Mouse (Mus musculus) myocyte (in vitro differentiated cells): ENCODE results near the gene Zap70.
A peak's percentile ranks its signal among the peaks of the same experiment; 100 is the strongest.

Source experiments
- CEBPB ChIP-seq: IDR thresholded peaks from 2 replicates; pipeline ENCODE4 v1.6.1; 2011; ENCODE audit warnings: mild to moderate bottlenecking, moderate library complexity; ENCODE audit not compliant: poor library complexity, insufficient read depth, severe bottlenecking
- E2F4 ChIP-seq: IDR thresholded peaks from one replicate; pipeline ENCODE4 v1.6.1; 2011; ENCODE audit warnings: mild to moderate bottlenecking, control low read depth, moderate library complexity; ENCODE audit not compliant: insufficient read depth
- MAX ChIP-seq: IDR thresholded peaks from one replicate; pipeline ENCODE4 v1.6.1; 2011; ENCODE audit warnings: low read depth, mild to moderate bottlenecking, control low read depth
- MYOD1 ChIP-seq, 3 experiments: IDR thresholded peaks; one replicate each; pipeline ENCODE4 v1.6.1; 2011; ENCODE audit warnings: control low read depth in 2 of 3, low read depth in 2 of 3, mild to moderate bottlenecking in 2 of 3, moderate library complexity in 1 of 3; ENCODE audit not compliant: insufficient read length in 2 of 3, control insufficient read depth in 1 of 3
- MYOG ChIP-seq, 3 experiments: IDR thresholded peaks; one replicate each; pipeline ENCODE4 v1.6.1; 2011; ENCODE audit warnings: control low read depth in 2 of 3, low read depth in 2 of 3, mild to moderate bottlenecking in 2 of 3; ENCODE audit not compliant: insufficient read length in 2 of 3, control insufficient read depth in 1 of 3, insufficient read depth in 1 of 3
- POLR2A ChIP-seq: IDR thresholded peaks from one replicate; pipeline ENCODE4 v1.6.1; 2011; ENCODE audit warnings: low read depth, mild to moderate bottlenecking, control low read depth, moderate library complexity; ENCODE audit not compliant: insufficient read length
- POLR2AphosphoS2 ChIP-seq: IDR thresholded peaks from one replicate; pipeline ENCODE4 v1.6.1; 2011; ENCODE audit warnings: low read depth, control low read depth; ENCODE audit not compliant: insufficient read length
- REST ChIP-seq: IDR thresholded peaks from one replicate; pipeline ENCODE4 v1.6.1; 2011; ENCODE audit warnings: mild to moderate bottlenecking, control low read depth, moderate library complexity; ENCODE audit not compliant: insufficient read depth, insufficient read length
- SRF ChIP-seq: IDR thresholded peaks from one replicate; pipeline ENCODE4 v1.6.1; 2011; ENCODE audit warnings: low read depth; ENCODE audit not compliant: control insufficient read depth, insufficient read length
- TCF12 ChIP-seq: IDR thresholded peaks from one replicate; pipeline ENCODE4 v1.6.1; 2011; ENCODE audit warnings: mild to moderate bottlenecking, control low read depth; ENCODE audit not compliant: poor library complexity, insufficient read depth, severe bottlenecking
- TCF3 ChIP-seq: IDR thresholded peaks from one replicate; pipeline ENCODE4 v1.6.1; 2011; ENCODE audit warnings: low read depth, control low read depth; ENCODE audit not compliant: insufficient read length
- USF1 ChIP-seq: IDR thresholded peaks from one replicate; pipeline ENCODE4 v1.6.1; 2011; ENCODE audit warnings: low read depth, mild to moderate bottlenecking, control low read depth, moderate library complexity

DNA sequence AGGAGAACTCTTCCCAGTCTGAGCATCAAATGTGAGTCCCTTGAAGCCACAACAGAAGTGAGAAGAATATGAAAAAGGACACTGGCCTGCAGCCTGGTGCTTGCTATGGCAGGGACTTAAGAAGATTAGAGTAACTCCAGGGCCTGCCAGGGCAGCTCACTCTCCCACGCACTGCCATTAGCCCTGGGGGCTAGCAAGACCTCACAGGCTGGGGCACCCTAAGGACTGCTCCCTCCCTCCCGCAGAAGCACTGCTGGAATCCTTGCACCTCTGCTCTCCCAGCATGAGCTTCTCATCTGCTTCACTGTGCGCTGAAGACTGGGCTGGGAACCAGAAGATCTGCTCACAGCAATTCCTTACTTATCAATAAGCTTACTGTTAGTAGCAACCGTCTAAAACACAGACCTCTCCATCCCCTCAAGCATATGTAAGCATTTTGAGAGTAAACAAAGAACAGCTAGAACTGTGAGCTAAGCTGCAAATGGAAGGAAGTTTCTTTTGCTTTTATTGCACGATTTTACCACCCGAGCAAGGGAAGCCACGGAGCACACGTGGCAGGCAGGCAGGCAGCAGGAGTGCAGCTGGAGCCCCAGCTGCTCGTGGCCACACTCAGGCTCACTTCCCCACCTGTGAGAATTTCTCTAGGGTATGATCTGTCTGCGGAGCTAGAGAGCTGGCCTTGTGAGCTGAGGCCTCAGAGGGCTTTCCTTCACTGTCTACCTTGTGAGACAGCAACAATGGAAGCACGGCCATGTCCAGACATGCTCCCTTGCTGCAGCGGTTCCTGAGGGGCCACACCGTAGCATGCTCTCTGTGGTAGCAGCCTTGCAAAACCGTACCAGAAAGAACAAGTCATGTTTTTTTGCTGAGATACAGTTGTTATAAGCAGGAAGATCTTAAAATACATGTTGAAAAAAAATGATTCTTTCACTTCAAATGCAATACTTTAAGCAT lies 69.6 kb downstream of the Zap70 start:
- TF ChIP-seq POLR2A (no peak), MAX (no peak), REST (no peak), E2F4 (no peak), SRF (no peak), USF1 (no peak), POLR2AphosphoS2 (no peak), MYOD1 (IDR thresholded peaks at IDR 0.05; ENCODE audit: control insufficient read depth in 1 of 3, insufficient read length in 2 of 3, low read depth in 2 of 3) (peak in 2 of 3 experiments; percentile 18 to 66), CEBPB (no peak), TCF12 (no peak), MYOG (IDR thresholded peaks at IDR 0.05; ENCODE audit: control insufficient read depth in 1 of 3, insufficient read depth in 1 of 3, insufficient read length in 2 of 3, low read depth in 2 of 3) (peak in 1 of 3 experiments; percentile 48), TCF3 (peak; percentile 2)
